Mouse (Mus musculus): ENCODE data around the gene Wfikkn1.

The Wfikkn1 gene

DNA sequence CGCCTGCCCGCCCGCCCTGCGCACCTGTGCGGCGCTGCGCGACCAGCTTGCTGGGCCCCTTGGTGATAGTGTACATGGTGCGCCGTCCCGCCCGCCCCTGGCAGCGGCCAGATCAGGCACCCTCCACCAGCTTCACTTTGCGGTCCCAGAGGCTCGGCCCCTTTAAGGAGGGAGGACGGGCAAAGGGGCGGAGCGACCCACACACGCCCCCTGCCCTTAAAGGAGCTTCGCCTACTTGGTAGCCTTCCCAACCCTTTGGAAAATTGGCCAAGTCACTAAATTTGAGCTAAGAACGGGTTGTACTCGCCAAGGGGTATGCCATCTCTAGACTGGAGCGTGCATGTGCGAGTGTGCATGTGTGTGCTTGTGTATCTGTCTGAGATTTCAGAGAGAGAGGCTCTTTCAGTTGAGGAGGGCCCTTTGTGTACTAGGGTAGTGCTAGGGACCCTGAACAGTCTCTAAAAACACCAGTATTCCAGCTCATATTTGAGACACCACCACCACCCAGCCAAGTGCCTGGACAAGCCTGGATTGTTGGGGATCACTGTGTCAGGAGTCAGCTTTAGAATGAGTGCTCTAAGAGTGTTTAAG, 12.0 kb downstream of the Wfikkn1 start, which contains the start of gene Mcrip2:
Mcrip2 (minus strand) TSS at position 164 of the 591 bp plus-strand sequence.
- in situ Hi-C loops (cut with MboI): no loop called here

DNA sequence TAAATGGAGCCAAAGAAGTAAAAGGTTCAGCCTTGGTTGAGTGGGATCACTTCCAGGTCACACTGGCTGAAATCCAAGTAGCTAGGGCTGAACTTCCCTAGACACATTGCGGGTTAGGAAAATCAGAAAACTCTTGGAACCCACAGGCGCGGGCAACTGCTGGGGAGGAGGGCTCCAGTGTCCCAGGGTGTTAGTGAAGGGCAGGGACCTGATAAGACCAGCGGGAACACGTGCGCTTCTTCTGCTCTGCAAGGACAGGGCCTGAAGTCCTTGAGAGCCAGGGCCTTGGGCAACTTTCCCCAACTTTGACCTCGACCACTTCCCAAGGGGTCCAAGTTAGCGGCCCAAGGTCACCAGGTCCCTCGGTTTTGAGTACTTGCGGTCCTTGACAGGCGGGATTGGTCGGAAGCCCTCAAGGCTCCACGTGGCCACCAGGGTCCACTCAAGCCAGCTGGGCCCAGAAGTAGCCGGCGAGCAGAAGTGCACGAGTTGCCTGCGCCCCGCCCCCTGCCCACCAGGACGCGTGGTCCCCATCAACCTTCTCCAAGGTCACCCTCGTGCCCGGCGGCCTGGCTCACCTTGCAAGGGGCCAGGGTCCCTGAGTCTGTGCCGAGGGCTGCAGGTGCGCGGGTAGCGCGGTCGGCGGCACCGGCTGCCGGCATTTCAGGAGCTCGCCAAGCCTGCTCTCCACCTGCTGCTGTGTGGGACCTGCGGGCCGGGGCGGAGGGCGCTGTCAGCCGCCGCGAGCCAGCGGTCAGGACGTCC, 12.6 kb downstream of the Wfikkn1 start:
- in situ Hi-C loops (cut with MboI): no loop called here

DNA sequence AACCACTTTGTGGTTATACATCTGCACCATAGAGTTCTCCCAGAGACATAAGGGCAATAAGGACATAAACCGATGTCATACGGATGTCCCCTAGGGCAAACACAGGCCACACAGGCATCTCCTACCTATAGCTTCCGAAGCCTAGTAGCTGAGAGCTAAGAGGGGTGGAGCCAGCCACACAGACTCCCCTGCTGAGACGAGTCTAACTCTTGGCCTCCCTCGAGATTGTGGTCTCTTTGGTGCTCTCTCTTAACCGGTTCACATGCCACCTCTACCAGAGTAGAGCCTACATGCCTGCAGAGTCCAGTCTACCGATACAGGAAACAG, 13.2 kb downstream of the Wfikkn1 start:
- in situ Hi-C loops (cut with MboI): no loop called here

DNA sequence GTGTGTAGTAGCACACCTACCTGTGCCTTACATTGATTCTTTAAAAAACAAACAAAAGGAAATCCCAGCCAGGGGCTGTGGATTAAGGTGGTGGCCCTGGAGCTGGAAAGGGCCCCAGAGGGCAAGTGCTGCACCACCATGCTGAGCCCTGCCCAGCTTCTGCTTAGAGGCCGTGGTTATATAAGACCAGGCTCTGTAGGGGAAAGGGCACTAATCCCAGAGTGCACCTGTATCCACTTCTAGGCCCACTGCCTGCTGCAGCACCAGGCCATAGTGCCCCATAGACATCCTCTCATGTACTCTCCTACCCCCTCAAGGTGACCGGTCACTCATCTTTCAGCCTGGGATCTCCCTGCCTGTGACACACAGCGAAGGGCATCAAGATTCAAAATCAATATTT, 14.5 kb downstream of the Wfikkn1 start:
- in situ Hi-C loops (cut with MboI): no loop called here

DNA sequence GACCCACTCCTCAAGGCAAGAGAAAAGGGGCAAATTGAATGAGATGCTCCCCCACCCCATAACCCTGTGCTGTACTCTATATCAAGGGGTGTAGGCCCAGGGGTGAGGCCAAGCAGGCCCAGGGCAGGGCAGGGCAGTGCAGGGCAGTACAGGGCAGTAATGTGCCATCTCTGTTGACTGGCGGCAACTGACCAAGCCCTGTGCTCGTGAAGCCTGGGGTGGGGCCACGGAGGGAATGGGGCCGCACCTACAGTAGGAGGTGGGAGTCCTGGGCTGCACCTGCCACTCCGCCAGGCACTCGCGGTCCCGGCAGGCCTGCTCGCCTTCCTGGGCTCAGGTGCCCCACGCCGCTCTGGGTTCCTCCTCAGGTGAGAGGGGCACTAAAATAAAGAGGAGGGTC, 15.4 kb downstream of the Wfikkn1 start:
- in situ Hi-C loops (cut with MboI): no loop called here

DNA sequence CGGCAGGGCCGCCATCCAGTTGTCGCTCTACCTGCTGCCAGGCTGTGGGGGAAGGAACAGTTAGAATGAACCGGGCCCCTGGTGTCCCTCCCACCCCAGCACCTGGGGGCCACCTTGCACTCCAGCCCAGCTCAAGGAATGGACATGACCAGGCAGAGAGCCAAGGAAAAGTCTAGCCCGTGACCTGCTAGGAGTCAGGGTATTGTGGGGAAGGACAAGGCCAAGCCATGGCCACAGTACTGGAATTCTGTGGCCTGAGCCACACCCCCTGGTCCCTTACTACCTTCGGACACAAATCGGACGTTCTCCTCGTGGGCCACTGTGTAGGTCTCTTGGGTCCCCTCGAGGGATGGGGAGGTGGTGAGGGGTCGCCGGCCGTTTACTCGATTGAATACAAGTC, 16.3 kb downstream of the Wfikkn1 start:
- in situ Hi-C loops (cut with MboI): no loop called here

DNA sequence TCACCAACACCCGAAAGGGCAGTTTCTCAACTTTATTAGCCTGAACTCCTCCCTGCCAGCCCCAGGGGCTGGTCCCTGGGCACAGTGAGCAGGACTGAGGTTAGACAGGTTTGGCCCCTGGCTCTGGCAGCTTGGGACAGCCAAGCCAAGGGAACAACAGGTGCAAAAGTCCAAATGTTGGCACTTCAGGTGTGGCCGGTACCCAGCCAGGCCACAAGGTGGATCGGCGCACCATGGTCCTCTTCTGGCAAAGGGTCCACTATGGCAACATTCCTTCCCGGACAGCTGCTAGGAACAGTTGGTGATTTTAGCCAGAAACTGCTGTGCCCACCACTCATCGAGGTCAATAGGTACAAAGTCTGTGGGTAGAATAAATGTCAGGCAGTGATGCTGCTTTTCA, 17.0 kb downstream of the Wfikkn1 start:
- in situ Hi-C loops (cut with MboI): no loop called here

DNA sequence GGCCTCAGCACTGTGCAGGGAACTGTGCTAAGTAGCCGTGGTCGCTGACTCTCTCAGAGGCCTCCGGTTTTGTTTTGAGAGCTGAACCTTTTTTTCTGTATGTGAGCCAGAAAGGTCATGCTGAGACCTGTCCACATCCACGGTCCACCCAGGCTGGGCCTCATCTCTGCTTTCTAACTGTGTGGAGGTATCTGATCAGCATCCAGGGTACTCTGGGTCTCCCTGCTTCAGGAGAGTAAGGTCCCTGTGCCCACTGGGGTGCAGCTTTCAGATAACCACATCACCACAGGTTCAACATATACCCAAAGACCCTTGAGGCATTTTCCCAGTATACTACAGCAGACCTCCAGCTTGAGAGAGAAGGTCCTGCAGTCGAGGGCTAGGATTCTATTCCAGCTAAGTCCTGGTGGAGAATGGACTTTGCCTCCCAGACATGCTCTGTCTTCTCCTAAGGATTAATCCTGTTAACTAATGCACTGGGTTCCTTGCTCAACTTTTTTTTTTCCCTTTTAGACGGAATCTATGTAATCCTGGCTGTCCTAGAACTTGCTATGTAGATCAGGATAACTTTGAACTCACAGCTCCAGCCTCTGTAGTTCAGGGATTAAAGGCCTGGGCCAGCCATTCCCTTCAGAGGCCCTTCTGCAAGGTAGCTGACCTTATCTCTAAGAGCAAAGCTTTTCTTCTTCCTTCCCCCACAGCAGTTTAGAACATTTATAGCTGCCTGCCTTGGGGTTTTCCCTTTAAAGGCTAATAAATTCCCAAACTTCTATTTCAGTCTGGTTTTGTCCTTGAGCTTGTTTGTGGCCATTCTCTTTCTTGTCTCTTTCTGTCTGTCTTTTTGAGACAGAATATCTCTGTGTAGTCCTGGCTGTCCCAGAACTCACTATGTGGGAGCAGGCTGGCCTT, 18.7 kb downstream of the Wfikkn1 start:
- in situ Hi-C loops (cut with MboI): no loop called here

DNA sequence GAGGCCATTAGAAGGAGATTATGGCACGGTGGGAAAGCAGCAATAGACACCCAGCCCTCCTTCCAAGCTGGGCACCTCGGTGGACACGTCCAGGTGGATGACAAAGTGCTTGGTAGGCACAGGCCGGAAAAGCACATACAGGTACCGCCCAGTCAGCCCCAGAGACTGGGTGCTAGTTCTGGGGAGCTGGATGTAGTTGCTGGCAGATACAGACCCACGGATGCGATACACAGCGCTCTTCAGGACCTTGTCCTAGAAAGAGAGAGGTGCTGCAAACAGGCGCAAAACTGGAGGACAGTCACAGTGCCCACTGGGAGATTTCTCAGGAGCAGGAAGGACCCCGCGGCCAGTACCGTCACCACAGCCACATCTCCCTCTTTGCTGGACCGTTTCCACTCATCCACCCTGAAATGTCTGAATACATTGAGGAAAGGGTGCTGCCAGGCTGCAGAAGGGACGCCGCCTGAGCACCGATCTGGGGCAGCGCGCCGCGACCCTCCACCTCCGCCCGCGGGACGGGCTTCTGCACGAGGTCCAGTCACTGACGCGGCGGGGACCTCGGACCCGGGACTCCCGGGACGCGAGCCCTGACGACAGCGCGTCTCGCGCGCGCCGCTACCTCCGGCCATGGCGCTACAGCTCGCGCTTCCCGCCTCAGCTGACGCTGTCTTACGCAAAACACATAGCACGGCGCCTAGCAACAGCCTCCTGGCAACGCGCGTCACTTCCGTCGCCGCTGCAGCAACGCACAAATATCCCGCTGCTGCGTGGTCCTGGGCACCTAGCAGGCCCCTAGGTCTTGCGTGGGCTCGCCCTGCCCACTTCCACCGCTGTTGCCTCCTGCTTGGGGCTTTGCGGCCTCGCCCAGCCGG, 19.6 kb downstream of the Wfikkn1 start, which contains the start of gene Wdr90:
Wdr90 (minus strand) TSS at position 670 of the 872 bp plus-strand sequence.
- in situ Hi-C loops (cut with MboI): no loop called here

DNA sequence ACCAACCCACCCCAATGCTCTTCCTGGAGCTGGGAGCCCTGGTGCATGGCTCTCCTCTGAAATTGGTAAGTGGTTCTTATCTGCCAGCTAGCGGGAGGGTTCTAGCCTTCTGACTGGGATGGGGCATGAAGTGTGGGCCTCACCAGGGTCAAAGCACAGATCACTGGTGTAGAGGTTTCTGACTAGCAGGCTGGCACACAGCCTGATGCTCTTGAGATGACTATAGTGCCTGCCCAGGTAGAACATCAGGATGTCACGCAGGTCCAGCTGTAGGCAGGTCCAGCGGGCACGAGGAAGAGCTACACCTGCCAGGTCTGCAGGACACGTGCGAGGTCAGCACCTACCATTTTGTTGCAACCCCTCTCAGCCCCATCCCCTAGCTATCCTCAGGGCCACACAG, 20.4 kb downstream of the Wfikkn1 start:
- in situ Hi-C loops (cut with MboI): no loop called here

DNA sequence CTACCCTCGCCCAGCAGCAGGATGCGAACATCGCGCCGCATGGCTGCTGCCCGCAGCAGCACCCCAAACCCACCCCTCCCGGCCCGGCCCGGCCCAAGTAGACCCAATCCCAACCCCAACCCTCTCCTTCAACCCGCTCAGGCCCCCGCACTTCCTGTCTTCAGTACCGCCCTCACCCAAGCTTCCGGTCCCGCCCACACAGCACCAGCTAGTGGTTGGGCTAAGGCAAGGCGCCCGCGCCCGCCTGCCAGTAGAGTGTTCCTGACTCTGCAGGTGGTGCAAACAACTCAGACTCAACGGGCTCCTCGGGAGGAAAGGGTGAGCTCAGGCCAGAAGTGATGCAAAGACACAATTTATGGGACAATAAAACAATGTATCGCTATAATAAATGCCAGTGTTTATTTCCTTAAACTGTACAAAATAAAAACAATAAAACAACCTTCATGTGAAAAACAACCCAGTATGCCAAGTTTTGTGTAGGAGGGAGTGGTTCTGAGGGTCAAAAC, 36.2 kb downstream of the Wfikkn1 start, which contains the start of gene Rhot2:
Rhot2 (minus strand) TSS at position 456 of the 506 bp plus-strand sequence.
- in situ Hi-C loops (cut with MboI): no loop called here

DNA sequence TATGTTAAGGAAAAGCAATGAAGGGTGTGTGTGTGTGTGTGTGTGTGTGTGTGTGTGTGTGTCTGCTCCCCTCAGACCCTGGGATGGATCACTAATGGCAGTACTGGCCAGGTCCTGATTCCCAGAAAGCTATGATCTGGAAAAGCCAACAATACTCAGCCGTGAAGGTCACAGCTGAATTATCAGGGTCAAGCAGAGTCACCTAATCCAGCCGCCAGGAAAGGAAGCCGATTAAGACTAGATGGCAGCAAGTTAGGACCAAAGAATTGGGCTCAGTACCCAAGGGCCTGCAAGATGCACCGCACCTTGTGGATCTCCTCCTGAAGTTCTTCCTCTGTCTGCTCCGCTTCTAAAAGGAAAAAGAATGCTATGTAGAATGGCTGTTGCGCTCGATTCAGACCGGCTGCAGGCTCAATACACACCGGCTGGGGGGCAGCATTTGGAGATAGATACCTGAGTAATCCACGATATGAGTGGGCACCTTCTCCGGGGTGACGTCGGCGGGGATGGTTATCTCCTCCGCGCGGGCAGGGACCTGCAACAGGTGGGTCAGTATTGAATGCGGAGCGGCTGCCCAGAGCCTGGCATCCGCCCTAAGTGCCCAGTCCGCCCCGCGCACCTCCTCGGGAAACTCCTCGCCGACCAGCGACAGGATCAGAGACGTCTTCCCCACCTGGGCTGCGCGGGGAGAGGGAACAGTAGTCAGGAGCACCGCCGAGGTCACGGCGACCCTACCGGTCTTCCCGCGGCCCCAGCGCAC, 36.8 kb downstream of the Wfikkn1 start:
- in situ Hi-C loops (cut with MboI): no loop called here

DNA sequence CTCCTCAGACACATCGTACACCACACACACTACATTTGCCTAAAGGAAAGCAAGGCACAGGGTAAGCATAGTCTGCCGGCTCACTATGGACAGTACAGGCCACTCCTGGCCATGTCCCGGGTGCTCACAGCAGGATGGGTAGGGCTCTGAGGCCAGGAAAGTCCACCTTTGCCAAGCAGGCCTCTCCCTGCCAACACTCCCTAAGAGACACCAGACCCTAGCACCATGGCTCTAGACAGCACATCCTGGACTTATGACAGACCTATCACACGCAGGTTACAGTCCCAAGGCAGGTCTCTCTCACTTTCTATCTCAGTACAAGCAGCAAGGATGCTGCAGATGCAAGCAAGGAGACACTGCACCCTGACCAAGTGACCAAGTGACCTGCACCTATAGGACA, 37.5 kb downstream of the Wfikkn1 start:
- in situ Hi-C loops (cut with MboI): no loop called here

DNA sequence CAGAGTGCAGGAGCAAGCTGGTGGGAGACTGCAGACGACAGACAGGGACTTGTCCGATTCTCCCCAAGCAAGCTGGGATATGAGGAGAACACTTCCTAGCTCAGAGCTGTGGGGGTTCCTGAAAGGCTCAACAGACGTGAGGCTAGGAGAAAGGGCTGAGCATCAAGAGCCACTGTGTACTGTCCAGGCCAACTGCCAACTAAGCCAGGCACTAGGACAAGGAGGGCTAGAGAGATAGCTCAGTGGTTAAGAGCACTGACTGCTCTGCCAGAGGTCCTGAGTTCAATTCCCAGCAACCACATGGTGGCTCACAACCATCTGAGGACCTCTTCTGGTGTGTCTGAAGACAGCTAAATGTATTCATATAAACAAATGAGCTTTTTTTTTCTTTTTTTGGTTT, 38.1 kb downstream of the Wfikkn1 start:
- in situ Hi-C loops (cut with MboI): no loop called here

DNA sequence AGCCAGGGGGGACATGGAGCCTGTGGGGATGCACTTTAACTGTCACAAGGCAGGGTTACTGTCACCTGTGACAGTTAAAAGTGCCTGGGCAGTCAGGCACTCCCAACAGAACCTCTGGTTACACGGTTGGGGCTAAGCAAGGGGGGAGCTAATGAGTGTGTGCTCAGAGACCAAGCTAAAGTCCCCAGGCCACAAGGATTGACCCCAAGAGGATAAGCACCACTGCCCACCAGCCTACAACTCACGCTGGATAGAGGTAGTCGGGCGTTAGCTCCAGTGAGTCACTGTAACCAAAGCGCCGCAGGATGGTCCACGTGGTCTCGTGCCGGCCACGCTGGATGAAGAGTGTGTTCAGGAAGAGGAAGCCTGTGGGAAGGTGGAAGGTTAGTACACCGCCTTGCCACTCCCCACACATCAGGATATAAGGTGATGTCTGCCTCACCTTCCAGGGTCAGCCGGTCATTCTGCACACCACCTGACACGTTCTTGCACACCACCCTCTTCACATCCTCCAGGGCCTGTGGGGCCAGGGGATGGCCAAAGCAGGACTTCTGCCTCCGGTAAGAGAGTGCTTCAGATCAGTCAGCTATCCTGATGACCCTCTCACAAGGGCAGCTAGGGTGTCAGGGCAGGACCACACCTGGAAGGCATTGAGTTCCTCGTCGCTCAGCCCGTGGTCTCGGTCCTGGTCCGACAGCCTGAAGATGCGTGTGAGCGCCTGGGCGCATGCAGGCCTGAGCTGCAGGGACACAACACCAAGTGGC, 39.4 kb downstream of the Wfikkn1 start, which contains the start of gene Gm20683:
Gm20683 (minus strand) TSS at position 647 of the 764 bp plus-strand sequence.
- in situ Hi-C loops (cut with MboI): no loop called here

DNA sequence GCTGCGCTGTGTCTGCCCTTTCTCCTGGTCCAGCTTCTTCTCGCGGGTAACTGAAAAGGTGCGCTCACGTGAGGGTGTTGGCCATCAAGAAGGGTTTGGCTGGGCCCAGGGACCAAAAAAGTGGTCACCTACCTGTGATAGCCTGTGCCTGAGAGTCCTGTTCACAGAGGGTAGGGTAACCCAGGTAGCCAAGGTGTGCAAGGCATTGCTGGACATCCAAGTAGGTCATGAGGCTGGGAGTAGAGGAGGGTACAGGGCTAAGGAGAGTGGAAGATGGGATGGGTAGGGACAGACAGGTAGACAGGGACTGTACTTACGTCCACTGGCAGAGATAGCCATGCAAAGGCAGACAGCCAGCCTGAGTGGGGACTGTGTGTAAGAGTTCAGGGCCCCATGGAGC, 40.1 kb downstream of the Wfikkn1 start:
- in situ Hi-C loops (cut with MboI): no loop called here

DNA sequence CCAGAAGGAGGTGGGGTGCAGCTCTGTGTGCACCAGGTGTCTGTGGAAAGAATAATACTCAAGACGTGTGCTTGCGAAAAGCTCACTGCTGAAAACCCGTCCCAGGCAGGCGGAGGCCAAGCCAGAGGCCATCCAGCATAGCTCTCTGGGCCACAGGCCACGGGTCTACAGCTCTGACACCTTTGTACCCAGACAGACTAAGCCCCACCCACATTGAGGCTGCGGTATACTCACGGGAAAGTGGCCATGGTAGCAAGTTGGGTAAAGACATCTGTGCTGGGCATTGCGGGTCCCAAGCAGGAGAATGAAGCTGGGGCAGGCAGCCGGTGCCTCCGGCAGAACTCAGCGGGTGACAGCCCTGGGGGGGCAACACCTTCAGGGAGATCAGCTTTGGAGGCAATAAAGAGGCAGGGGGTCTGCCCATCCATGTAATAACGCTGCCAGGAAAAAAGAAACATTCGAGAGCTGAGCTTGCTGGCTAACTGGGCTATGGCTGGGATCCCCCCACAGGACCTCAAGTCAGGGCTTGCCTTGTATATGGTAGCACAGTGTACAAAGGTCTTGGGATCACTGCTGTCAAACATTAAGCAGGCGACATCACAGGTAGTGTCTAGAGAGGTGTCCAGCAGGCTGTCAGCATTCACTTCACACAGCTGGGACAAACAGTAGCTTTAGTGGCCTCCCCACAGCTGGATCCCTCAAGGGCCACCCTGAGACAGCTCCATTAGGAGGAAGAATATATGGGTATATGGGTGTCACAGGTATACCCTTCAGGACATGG, 41.0 kb downstream of the Wfikkn1 start:
- in situ Hi-C loops (cut with MboI): no loop called here

DNA sequence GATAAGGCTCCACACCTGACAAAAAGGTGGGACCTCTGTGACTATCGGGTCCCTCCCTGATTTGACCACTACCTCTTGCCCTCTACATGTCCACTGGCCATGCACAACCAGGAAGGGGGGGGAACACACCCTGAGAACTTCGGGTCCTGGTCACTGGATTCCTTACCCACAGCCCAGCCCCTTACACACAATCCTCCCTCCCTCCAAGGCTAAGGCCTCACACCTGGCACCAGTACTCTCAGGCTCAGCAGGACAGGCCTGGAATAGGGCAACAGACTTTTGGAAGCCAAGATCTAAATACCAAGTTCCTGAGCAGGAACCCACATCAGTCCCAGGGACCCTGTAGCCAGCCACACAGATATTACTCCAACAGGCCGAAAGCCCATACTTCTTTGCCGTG, 41.8 kb downstream of the Wfikkn1 start:
- in situ Hi-C loops (cut with MboI): no loop called here

DNA sequence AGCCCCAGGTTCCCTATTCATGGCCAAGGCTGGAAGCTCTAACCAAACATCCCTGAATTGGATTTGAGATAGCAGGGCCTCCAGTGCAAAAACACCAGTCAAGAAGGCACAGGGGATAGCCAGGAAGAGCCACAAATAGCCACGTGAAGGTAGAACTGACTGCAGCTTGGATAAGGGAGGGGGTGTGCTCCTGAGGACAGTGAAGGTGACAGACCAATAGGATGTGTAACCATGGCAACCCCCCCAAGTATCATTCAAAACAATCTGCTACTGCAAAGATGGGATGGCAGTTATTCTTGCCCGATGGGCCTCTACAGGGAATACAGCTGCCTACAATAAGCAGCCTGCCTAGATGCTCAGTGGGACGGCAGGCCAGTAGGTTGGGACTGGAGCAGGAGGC, 43.1 kb downstream of the Wfikkn1 start:
- in situ Hi-C loops (cut with MboI): no loop called here

All from mature B cell (primary cell).